Mouse (Mus musculus) adrenal gland, adult 10 weeks (tissue): ENCODE measurements around the gene Fzd9. TPM values are rescaled to one million over a fixed set of nuclear protein-coding genes. Genes with fewer than 3 reads are reported as not detected.

Experiments used
- polyA plus RNA-seq: library from polyadenylated mRNA; stranded (reverse); fragments of 350-450 nt; fragmentation: Illumina TruSeq; extraction: RNeasy Lipid Tissue Mini Kit (QIAGEN cat#74804); gene quantifications from one replicate; pipeline ENCODE4 v1.2.3, GENCODE M21; 2014; ENCODE audit warnings: low read depth, low replicate concordance

Gene Fzd9
- not detected for polyA plus RNA-seq

DNA sequence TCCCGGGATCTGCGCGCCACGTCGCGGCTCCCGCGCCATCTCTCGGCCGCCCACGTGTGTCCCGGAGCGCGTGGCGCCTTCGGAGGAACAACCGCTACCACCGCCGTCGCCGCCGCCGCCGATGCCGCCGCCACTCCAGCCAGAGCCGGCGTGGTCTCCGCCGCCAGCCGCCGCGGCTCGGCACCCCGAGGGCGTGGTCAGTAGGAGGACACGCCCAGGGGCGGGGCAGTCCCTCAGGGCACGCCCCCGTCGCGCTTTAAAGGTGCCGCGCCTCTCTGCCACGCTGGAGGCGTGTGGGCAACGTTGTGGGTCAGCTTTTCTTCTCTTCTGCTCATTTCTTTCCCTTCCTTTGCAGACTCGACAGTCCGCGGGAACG, at the start of gene Fzd9:
Fzd9 (minus strand) TSS at position 152 of the 376 bp plus-strand sequence.

Other genes starting within 250 kb of the Fzd9 start
- gene Abhd11, start 242.1 kb downstream of the Fzd9 start, polyA plus RNA-seq = 6.6 TPM
- gene Stx1a, start 227.7 kb downstream of the Fzd9 start, polyA plus RNA-seq = 0.29 TPM
- gene Dnajc30, start 187.0 kb downstream of the Fzd9 start, polyA plus RNA-seq = 16.5 TPM
- 14.9 TPM for gene Bud23, start 186.3 kb downstream of the Fzd9 start, polyA plus RNA-seq
- not detected for gene Vps37d, start 173.0 kb downstream of the Fzd9 start, polyA plus RNA-seq
- 1.7 TPM for gene Mlxipl, start 161.3 kb downstream of the Fzd9 start, polyA plus RNA-seq
- 7.7 TPM for gene Tbl2, start 101.6 kb downstream of the Fzd9 start, polyA plus RNA-seq
- gene Bcl7b, start 82.9 kb downstream of the Fzd9 start, polyA plus RNA-seq = 24.0 TPM
- 71.1 TPM for gene Baz1b, start 64.0 kb downstream of the Fzd9 start, polyA plus RNA-seq
- gene Fkbp6, start 98.8 kb upstream of the Fzd9 start, polyA plus RNA-seq = not detected
- not detected for gene Trim50, start 102.1 kb upstream of the Fzd9 start, polyA plus RNA-seq
- gene Nsun5, start 118.7 kb upstream of the Fzd9 start, polyA plus RNA-seq = 1.8 TPM
- gene Pom121, start 143.3 kb upstream of the Fzd9 start, polyA plus RNA-seq = 2.4 TPM